Mouse (Mus musculus) C2C12 (cell line): ENCODE measurements at regions not wholly inside any gene's neighbourhood (a gene's known extent, or its start where the extent isn't known, plus 50 kb on each side); places are given as distances from the start of the nearest gene placed in this dataset.

Experiments
- CTCF ChIP-seq: IDR thresholded peaks from one replicate; pipeline ENCODE4 v1.5.1; 2011; ENCODE audit not compliant: control insufficient read depth, insufficient read depth, insufficient read length
- USF1 ChIP-seq: IDR thresholded peaks from one replicate; pipeline ENCODE4 v1.6.1; 2011; ENCODE audit warnings: low read depth, mild to moderate bottlenecking, control low read depth, moderate library complexity

DNA sequence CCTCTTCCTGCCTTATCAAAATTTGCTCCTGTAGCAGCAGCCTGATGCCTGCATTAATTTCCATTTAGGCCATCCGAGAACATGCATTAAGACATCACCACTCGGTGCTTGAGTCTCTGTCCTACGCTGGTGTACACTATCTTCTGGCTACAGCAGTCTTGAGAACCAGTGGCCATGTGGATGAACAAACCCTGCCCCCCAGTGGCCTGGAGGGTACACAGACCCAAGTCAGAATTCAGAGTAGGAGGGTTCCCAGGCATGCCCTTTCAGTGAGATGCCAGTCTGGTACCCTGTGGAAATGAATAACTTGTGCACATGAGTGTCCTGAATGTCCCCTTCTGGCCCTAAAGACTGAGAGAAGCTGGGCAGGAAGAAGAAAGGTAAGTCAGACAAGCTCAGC lies 50.4 kb upstream of the Gadl1 start:
- TF ChIP-seq CTCF (no peak), USF1 (no peak)
